Mouse (Mus musculus) stomach, postnatal 0 days (tissue): ENCODE measurements at regions not wholly inside any gene's neighbourhood (a gene's known extent, or its start where the extent isn't known, plus 50 kb on each side); places are given as distances from the start of the nearest gene placed in this dataset.

ENCODE experiments used
- ATAC-seq: fragments of 200-750 bp; cut with Nextera tagmentation; 2 replicates; pipeline ENCODE4 v1.8.0; 2017; ENCODE audit not compliant: low FRiP score, low TSS enrichment
- DNase-seq: peaks from one replicate; pipeline ENCODE4 v3.0.0-alpha.2; 2016; ENCODE audit warnings: low spot score
- H3K27ac ChIP-seq: fragments of 300-500 bp; sonication (generic); replicated peaks from 2 replicates; pipeline ENCODE4 v1.5.1; 2014; ENCODE audit warnings: mild to moderate bottlenecking, control low read depth
- H3K27me3 ChIP-seq: fragments of 300-500 bp; sonication (generic); 2 replicates; pipeline ENCODE4 v1.6.1; 2014; ENCODE audit warnings: low read length; ENCODE audit not compliant: control insufficient read depth, insufficient read depth
- H3K36me3 ChIP-seq: fragments of 300-500 bp; sonication (generic); 2 replicates; pipeline ENCODE4 v1.6.1; 2014; ENCODE audit warnings: low read length, mixed read lengths; ENCODE audit not compliant: control insufficient read depth, insufficient read depth
- H3K4me1 ChIP-seq: fragments of 300-500 bp; sonication (generic); replicated peaks from 2 replicates; pipeline ENCODE4 v1.6.1; 2014; ENCODE audit warnings: antibody characterized with exemption; ENCODE audit not compliant: control insufficient read depth, insufficient read depth
- H3K4me2 ChIP-seq: fragments of 300-500 bp; sonication (generic); replicated peaks from 2 replicates; pipeline ENCODE4 v1.6.1; 2014; ENCODE audit warnings: low read depth, mild to moderate bottlenecking, control low read depth, moderate library complexity
- H3K4me3 ChIP-seq: fragments of 300-500 bp; sonication (generic); 2 replicates; pipeline ENCODE4 v1.5.1; 2014; ENCODE audit warnings: low read depth, low read length, control low read depth
- H3K9ac ChIP-seq: fragments of 300-500 bp; sonication (generic); 2 replicates; pipeline ENCODE4 v1.6.1; 2014; ENCODE audit warnings: mild to moderate bottlenecking, low read length, control low read depth, mixed read lengths
- H3K9me3 ChIP-seq: fragments of 300-500 bp; sonication (generic); 2 replicates; pipeline ENCODE4 v1.6.1; 2016; ENCODE audit warnings: low read length; ENCODE audit not compliant: control insufficient read depth
- CTCF ChIP-seq: IDR thresholded peaks from 2 replicates; pipeline ENCODE4 v1.5.1; 2016; ENCODE audit warnings: antibody characterized with exemption, low read depth, mild to moderate bottlenecking, moderate library complexity
- EP300 ChIP-seq: optimal IDR thresholded peaks from 2 replicates; pipeline ENCODE3; 2016; ENCODE audit warnings: antibody characterized with exemption
- WGBS: fragments of 180-500 bp; shearing (Covaris S2); extraction: QIAGEN DNeasy Blood & Tissue Kit; methylation state at CpG from one replicate; pipeline ENCODE4 v1.1.7; 2014; 5-methylcytosine and 5-hydroxymethylcytosine counted together

DNA sequence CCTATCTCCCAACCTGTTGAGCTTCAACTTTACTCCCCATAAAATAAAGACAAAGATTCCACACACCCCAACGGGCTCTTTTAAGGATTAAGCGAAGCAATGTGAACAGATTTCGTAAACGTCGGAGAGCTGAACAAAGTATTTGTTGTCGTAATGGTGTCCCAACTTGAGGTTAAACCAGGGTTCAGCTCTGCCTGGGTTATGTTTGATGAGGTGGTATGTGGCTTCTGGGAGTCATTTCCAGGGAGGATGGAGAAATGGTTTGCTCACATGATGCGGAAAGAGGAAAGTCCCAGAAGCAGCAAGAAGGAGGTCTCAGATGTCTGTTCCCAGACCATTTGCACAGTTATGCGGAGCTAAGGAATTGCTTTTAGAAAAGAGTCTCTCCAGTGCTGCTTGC is 126.1 kb upstream of the Slc44a1 start:
- H3K4me3 ChIP-seq: no peak overlapping the region
- H3K9ac ChIP-seq: no peak overlapping the region
- DNase-seq: no peak
- no peaks in the 10 kb centered on the region for H3K27me3 ChIP-seq
- TF ChIP-seq EP300: no peak
- TF ChIP-seq CTCF: no peak
- H3K9me3 ChIP-seq: no peaks in the 10 kb centered on the region
- WGBS: 85% methylated on average over 8 of the region's 8 CpGs
- H3K4me1 ChIP-seq: peaks cover 4% of the 10 kb centered on the region; the same call in 1 of the 2 replicates
- H3K36me3 ChIP-seq: no peaks in the 10 kb centered on the region
- H3K27ac ChIP-seq: no peak overlapping the region
- ATAC-seq: no peak
- no peak overlapping the region for H3K4me2 ChIP-seq

DNA sequence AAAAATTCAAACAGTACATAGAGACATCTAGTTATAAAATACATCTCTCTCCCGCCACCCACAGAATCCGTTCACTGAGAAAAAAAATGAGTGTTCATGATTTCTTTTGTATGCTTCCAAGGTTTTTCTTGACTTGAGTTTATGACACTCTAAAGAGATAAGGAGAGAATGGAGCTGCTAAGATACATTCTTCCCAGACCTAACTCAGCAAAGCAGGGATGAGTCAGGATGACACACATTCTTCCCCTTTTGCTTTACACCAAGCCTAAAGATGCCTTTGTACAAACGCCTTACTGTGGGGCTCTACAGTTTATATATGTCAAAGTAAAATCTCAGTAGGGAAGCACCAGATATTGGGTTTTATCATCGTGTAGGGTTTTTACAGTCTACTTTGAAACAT is 133.1 kb upstream of the Slc44a1 start:
- Histone ChIP-seq H3K4me3 (no peak overlapping the region), H3K9ac (no peak overlapping the region), H3K27ac (no peak overlapping the region), H3K4me1 (no peaks in the 10 kb centered on the region), H3K27me3 (no peaks in the 10 kb centered on the region), H3K36me3 (no peaks in the 10 kb centered on the region), H3K4me2 (no peak overlapping the region), H3K9me3 (no peaks in the 10 kb centered on the region)
- no peak for TF ChIP-seq CTCF
- TF ChIP-seq EP300: no peak
- ATAC-seq: no peak
- WGBS: 59% methylated on average over 4 of the region's 4 CpGs
- no peak for DNase-seq

DNA sequence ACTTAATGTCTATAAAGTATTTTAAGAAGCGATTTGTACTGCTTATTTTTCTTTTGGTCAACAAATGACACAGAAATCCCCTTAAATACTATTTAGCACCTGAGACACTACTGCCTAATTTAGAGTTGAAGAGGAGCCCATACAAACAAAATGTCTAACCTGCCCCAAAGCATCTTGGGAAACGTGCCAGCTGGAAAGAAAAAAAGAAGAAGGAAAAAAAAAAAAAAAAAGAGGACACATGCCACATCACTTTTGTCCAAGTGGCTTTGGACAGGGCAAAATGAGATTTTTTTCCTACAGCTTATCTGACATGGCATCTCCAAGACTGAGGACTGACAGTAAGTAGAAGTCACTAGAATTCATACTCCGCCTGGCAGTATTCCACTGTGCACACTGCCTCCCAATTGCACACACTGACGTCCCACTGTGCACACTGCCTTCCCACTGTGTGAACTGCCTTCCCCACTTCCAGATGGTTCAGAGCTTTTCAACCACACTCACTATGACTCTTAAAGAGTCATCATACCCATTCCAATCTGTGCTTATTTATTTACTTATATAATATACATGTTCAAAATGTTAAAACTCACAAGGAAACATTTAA is 135.3 kb upstream of the Slc44a1 start:
- H3K36me3 ChIP-seq: no peaks in the 10 kb centered on the region
- H3K4me3 ChIP-seq: no peak overlapping the region
- H3K9me3 ChIP-seq: no peaks in the 10 kb centered on the region
- H3K27ac ChIP-seq: no peak overlapping the region
- 83% methylated on average over 4 of the region's 4 CpGs for WGBS
- DNase-seq: no peak
- ATAC-seq: no peak
- no peaks in the 10 kb centered on the region for H3K27me3 ChIP-seq
- TF ChIP-seq CTCF (no peak), EP300 (no peak)
- H3K4me2 ChIP-seq: no peak overlapping the region
- H3K4me1 ChIP-seq: no peaks in the 10 kb centered on the region
- no peak overlapping the region for H3K9ac ChIP-seq

DNA sequence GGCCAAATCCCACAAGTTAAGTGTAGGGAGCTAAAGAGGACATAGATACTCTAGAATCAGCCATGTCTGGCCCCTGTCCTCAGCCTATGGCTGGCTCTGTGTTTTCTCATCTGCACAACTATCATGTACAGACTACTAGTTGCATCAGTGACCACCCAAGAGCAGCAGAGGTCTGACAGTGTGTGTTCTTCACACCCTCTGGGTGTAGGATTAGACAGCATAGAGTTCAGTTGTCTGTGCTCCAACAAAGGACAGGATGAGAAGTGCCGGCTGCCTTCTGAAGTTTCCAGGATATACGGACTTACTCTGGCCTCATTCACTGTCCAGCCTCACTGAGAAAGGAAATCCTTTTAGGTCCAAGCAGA is 135.9 kb upstream of the Slc44a1 start:
- H3K9ac ChIP-seq: no peak overlapping the region
- H3K4me1 ChIP-seq: no peaks in the 10 kb centered on the region
- ATAC-seq: no peak
- no peak overlapping the region for H3K4me3 ChIP-seq
- WGBS: 51% methylated on average over 2 of the region's 2 CpGs
- DNase-seq: no peak
- TF ChIP-seq CTCF (no peak), EP300 (no peak)
- H3K4me2 ChIP-seq: no peak overlapping the region
- H3K27me3 ChIP-seq: no peaks in the 10 kb centered on the region
- no peaks in the 10 kb centered on the region for H3K36me3 ChIP-seq
- H3K9me3 ChIP-seq: no peaks in the 10 kb centered on the region
- H3K27ac ChIP-seq: 0 out of 2 replicates have a peak overlapping the region, but pooled peaks have one; percentile 20

DNA sequence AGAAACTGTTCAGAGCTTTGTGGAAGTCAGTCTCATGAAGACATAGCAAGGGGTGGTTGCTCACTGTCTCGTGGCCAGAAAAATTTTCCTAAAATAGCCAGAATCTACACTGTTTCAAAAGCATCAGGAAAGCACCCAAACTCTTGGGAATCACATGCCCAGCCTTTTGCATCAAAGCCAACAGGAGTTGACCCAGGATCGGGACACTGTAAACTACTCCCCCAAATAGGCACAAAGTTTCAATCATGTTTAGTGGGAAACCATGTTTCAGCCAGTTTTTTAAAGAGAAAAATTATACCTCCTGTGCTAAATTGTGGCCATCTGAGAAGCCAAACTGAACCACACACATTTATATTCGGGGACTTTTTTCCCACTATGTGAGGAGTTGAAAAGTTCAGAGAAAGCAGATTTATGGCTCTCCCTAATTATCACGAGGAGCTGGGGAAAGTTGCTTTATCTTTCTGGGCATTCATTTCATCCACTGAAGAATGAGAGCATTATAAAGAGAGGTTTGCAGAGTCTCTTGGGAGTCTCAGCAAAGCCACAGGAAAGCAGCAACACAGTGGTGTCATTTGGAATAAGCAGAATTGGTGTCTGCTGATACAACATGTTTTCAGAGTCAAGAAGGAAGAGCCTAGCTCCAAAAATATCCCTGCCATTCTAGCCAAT is 136.5 kb upstream of the Slc44a1 start:
- H3K4me2 ChIP-seq: no peak overlapping the region
- 44% methylated on average over 4 of the region's 4 CpGs for WGBS
- DNase-seq (no peak), ATAC-seq (no peak)
- H3K9ac ChIP-seq: no peak overlapping the region
- no peaks in the 10 kb centered on the region for H3K4me1 ChIP-seq
- H3K4me3 ChIP-seq: no peak overlapping the region
- no peaks in the 10 kb centered on the region for H3K36me3 ChIP-seq
- no peak overlapping the region for H3K27ac ChIP-seq
- H3K27me3 ChIP-seq: no peaks in the 10 kb centered on the region
- TF ChIP-seq EP300: no peak
- TF ChIP-seq CTCF: no peak
- no peaks in the 10 kb centered on the region for H3K9me3 ChIP-seq

DNA sequence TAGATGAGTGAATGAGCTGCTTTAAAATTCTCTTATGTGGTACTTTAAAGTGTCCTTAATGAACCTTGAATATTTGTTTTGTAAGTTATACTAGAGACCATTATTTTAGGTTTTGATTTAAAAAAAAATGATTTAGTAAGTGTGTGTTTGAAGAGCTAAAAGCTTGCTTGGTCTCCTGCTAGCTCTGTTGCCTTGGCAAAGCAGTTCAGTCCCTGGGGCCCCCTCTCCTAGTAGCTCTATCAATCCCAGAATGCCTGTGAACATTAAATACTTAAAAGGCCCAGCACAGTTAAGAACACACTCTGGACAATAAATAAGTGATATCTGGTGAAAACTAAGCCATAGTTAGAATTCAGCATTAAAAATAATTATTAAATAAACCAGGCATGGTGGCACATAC is 138.3 kb upstream of the Abca1 start:
- Histone ChIP-seq H3K27me3 (no peaks in the 10 kb centered on the region), H3K27ac (no peak overlapping the region), H3K4me1 (no peaks in the 10 kb centered on the region), H3K9me3 (no peaks in the 10 kb centered on the region), H3K4me2 (no peak overlapping the region), H3K9ac (no peak overlapping the region), H3K36me3 (no peaks in the 10 kb centered on the region), H3K4me3 (no peak overlapping the region)
- TF ChIP-seq EP300: no peak
- no peak for TF ChIP-seq CTCF
- DNase-seq (no peak), ATAC-seq (no peak)
